Mouse (Mus musculus) limb, embryonic 14.5 days (tissue): Measurements from ENCODE around the gene Taldo1. TPM values are rescaled to one million over a fixed set of nuclear protein-coding genes. Genes with fewer than 3 reads are reported as not detected.

Source experiments
- ATAC-seq: fragments of 200-750 bp; cut with Nextera tagmentation; 2 replicates; pipeline ENCODE4 v1.8.0; 2017; ENCODE audit warnings: low read depth, moderate number of reproducible peaks, moderate TSS enrichment; ENCODE audit not compliant: low FRiP score
- DNase-seq: peaks from one replicate; pipeline ENCODE4 v3.0.0-alpha.2; 2015; ENCODE audit warnings: low spot score
- H3K27ac ChIP-seq: fragments of 300-500 bp; sonication (generic); replicated peaks from 2 replicates; pipeline ENCODE4 v1.5.1; 2014; ENCODE audit warnings: low read depth, mild to moderate bottlenecking, low read length, moderate library complexity, mixed read lengths
- H3K27me3 ChIP-seq: fragments of 300-500 bp; sonication (generic); 2 replicates; pipeline ENCODE4 v1.6.1; 2014; ENCODE audit warnings: low read length, mixed read lengths; ENCODE audit not compliant: control insufficient read depth, insufficient read depth
- H3K36me3 ChIP-seq: fragments of 300-500 bp; sonication (generic); 2 replicates; pipeline ENCODE4 v1.6.1; 2014; ENCODE audit warnings: mild to moderate bottlenecking, low read length, moderate library complexity, mixed read lengths; ENCODE audit not compliant: control insufficient read depth, insufficient read depth
- H3K4me1 ChIP-seq: fragments of 300-500 bp; sonication (generic); 2 replicates; pipeline ENCODE4 v1.6.1; 2014; ENCODE audit warnings: antibody characterized with exemption, low read length, mixed read lengths; ENCODE audit not compliant: control insufficient read depth, insufficient read depth
- H3K4me2 ChIP-seq: fragments of 300-500 bp; sonication (generic); replicated peaks from 2 replicates; pipeline ENCODE4 v1.6.1; 2014; ENCODE audit warnings: low read depth, mild to moderate bottlenecking, low read length, moderate library complexity; ENCODE audit not compliant: severe bottlenecking
- H3K4me3 ChIP-seq: fragments of 300-500 bp; sonication (generic); replicated peaks from 2 replicates; pipeline ENCODE4 v1.5.1; 2014; ENCODE audit warnings: low read length
- H3K9ac ChIP-seq: fragments of 300-500 bp; sonication (generic); 2 replicates; pipeline ENCODE4 v1.6.1; 2014; ENCODE audit warnings: mild to moderate bottlenecking, low read depth, low read length, moderate library complexity; ENCODE audit not compliant: severe bottlenecking
- H3K9me3 ChIP-seq: fragments of 300-500 bp; sonication (generic); 2 replicates; pipeline ENCODE4 v1.6.1; 2016; ENCODE audit warnings: low read length; ENCODE audit not compliant: control insufficient read depth
- POLR2A ChIP-seq: fragments of 200-500 bp; IDR thresholded peaks from 2 replicates; pipeline ENCODE4 v1.8.0; 2012; ENCODE audit warnings: inconsistent platforms, mild to moderate bottlenecking, moderate library complexity, borderline replicate concordance; ENCODE audit not compliant: insufficient read depth, insufficient read length; ENCODE audit errors: extremely low read depth
- WGBS: fragments of 180-500 bp; shearing (Covaris S2); extraction: QIAGEN DNeasy Blood & Tissue Kit; methylation state at CpG from one replicate; pipeline ENCODE4 v1.1.7; 2014; 5-methylcytosine and 5-hydroxymethylcytosine counted together
- polyA plus RNA-seq, 2 experiments: library from polyadenylated mRNA; depleted of rRNA in 1 of 2; stranded (reverse) in 1 of 2; unstranded in 1 of 2; fragments of >200 nt; fragmentation: Nextera tagmentation in 1 of 2; extraction: Ambion mirVana in 1 of 2; gene quantifications; 2 replicates each; pipeline versions ENCODE4 v1.2.1 to v1.2.3; 2012 to 2014

Gene Taldo1
- polyA plus RNA-seq, 2 experiments, result 188 to 238 TPM

- Histone ChIP-seq H3K27ac (no peak overlapping the region), H3K4me3 (no peak overlapping the region), H3K9me3 (no peaks in the 10 kb centered on the region), H3K36me3 (no peaks in the 10 kb centered on the region), H3K27me3 (no peaks in the 10 kb centered on the region), H3K4me1 (peaks cover 3% of the 10 kb centered on the region), H3K4me2 (no peak overlapping the region), H3K9ac (no peak overlapping the region)
- DNase-seq (no peak), ATAC-seq (no peak)
- WGBS, result 68% methylated on average over 8 of the region's 8 CpGs
- no peak for TF ChIP-seq POLR2A
These were observed 26.0 kb downstream of the Taldo1 start for GRCm38 (mm10) chr7:141417731-141418681.

- TF ChIP-seq POLR2A, result no peak
- ATAC-seq (no peak), DNase-seq (peak; percentile 32)
- no peaks in the 10 kb centered on the region for H3K36me3 ChIP-seq
- 35% methylated on average over 7 of the region's 7 CpGs for WGBS
- H3K27ac ChIP-seq, result no peak overlapping the region
- no peaks in the 10 kb centered on the region for H3K27me3 ChIP-seq
- H3K4me2 ChIP-seq, result no peak overlapping the region
- no peaks in the 10 kb centered on the region for H3K9me3 ChIP-seq
- no peak overlapping the region for H3K9ac ChIP-seq
- H3K4me1 ChIP-seq, result no peaks in the 10 kb centered on the region
- no peak overlapping the region for H3K4me3 ChIP-seq
These were observed 27.0 kb downstream of the Taldo1 start for GRCm38 (mm10) chr7:141418970-141419369.

- Histone ChIP-seq H3K4me2 (no peak overlapping the region), H3K4me3 (no peak overlapping the region), H3K4me1 (no peaks in the 10 kb centered on the region), H3K27me3 (no peaks in the 10 kb centered on the region), H3K36me3 (no peaks in the 10 kb centered on the region), H3K9me3 (no peaks in the 10 kb centered on the region), H3K27ac (no peak overlapping the region), H3K9ac (no peak overlapping the region)
- no peak for ATAC-seq
- no peak for TF ChIP-seq POLR2A
- DNase-seq, result no peak
- 85% methylated on average over 9 of the region's 9 CpGs for WGBS
These were observed 28.2 kb downstream of the Taldo1 start for GRCm38 (mm10) chr7:141420030-141420702.

- Histone ChIP-seq H3K4me3 (no peak overlapping the region), H3K9me3 (no peaks in the 10 kb centered on the region), H3K4me2 (no peak overlapping the region), H3K27me3 (no peaks in the 10 kb centered on the region), H3K27ac (no peak overlapping the region), H3K4me1 (no peaks in the 10 kb centered on the region; the same call in 1 of the 2 replicates), H3K36me3 (no peaks in the 10 kb centered on the region), H3K9ac (no peak overlapping the region)
- no peak for DNase-seq
- TF ChIP-seq POLR2A, result no peak
- ATAC-seq, result no peak
- 66% methylated on average over 4 of the region's 4 CpGs for WGBS
These were observed 31.8 kb downstream of the Taldo1 start for GRCm38 (mm10) chr7:141423811-141424210.

GRCm38 (mm10) chr7:141426948-141427730 is 35.1 kb downstream of the Taldo1 start:
- Histone ChIP-seq H3K9me3 (no peaks in the 10 kb centered on the region), H3K9ac (no peak overlapping the region), H3K27me3 (no peaks in the 10 kb centered on the region), H3K36me3 (peaks cover 21% of the 10 kb centered on the region), H3K4me3 (no peak overlapping the region), H3K4me2 (no peak overlapping the region), H3K27ac (no peak overlapping the region), H3K4me1 (peaks cover 6% of the 10 kb centered on the region)
- 77% methylated on average over 12 of the region's 12 CpGs for WGBS
- no peak for TF ChIP-seq POLR2A
- no peak for ATAC-seq
- DNase-seq, result no peak
